38 mouse cellular contexts compared by ENCODE assay signal in the genomic region with DNA sequence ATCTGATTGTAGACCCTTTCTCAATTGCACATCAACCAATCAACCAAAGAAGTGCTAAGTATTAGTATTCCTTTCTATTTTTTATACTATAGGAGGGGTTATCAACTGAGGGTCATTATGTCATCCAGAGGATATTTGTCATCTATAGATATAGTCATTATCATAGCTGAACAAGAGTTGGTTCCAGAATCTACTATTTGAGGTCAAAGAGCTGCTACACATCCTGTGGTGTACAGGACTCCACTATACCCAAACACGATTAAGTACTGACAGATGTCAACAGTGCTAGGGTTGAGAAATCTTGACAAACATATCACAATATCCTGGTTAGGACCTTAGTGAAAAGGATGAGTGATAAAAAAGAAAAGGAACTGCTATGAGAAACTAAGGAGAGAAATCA. TPM values are rescaled to one million over a fixed set of nuclear protein-coding genes. Genes with fewer than 3 reads are reported as not detected.
"Had no signal": no experiment of that assay in that cellular context is flagged by ENCODE, and none has a peak within 500 bp of the region (broad histone marks: within the 10 kb centered on the region; RNA-seq: fewer than 3 reads in every experiment).

No protein-coding gene starts in this region.

- ATAC-seq: forebrain, embryonic 13.5 days; forebrain, embryonic 14.5 days; forebrain, embryonic 15.5 days; forebrain, embryonic 16.5 days; forebrain, postnatal 0 days had no signal

- DNase-seq: cerebellum, postnatal 10 days; cerebellum, postnatal 14 days; cerebellum, postnatal 25 days; cerebellum, postnatal 36 days; embryo, embryonic 11 days; forebrain, postnatal 0 days; gastrocnemius, adult 2 months; gastrocnemius, postnatal 10 days; gastrocnemius, postnatal 14 days; gastrocnemius, postnatal 25 days; gastrocnemius, postnatal 36 days; heart, adult 11 months; heart, adult 18-20 months; heart, adult 2 months had no signal

RNA-seq across cellular contexts. Expression of gene Fpr3, which starts 29.7 kb away (rescaled TPM):
- total RNA-seq: common myeloid progenitor, adult 5-6 weeks; forebrain, postnatal 0 days; gastrocnemius, adult 18-20 months; gastrocnemius, adult 2 months; gastrocnemius, adult 8-10 months; gastrocnemius, postnatal 10 days; gastrocnemius, postnatal 14 days; gastrocnemius, postnatal 25 days; gastrocnemius, postnatal 36 days; gastrocnemius, postnatal 4 days; granulocyte monocyte progenitor cell, adult 5-6 weeks; heart, adult 18-20 months; heart, adult 2 months; heart, adult 8-10 months had no signal
- polyA plus RNA-seq: cortical plate, adult 2 months; embryonic facial prominence, embryonic 10.5 days; embryonic facial prominence, embryonic 11.5 days; embryonic facial prominence, embryonic 12.5 days; embryonic facial prominence, embryonic 13.5 days; embryonic facial prominence, embryonic 14.5 days; embryonic facial prominence, embryonic 15.5 days; erythroblast, embryonic 14.5 days; forebrain, embryonic 10.5 days; forebrain, embryonic 11.5 days; forebrain, embryonic 12.5 days; forebrain, embryonic 13.5 days; forebrain, embryonic 14.5 days; forebrain, embryonic 15.5 days; forebrain, embryonic 16.5 days; forebrain, postnatal 0 days; frontal cortex, adult 2 months; gonadal fat pad, adult 2 months; heart, adult 2 months; heart, embryonic 10.5 days had no signal

RNA-seq across cellular contexts. Expression of gene Fpr2, which starts 29.8 kb away (rescaled TPM):
- total RNA-seq: forebrain, postnatal 0 days; gastrocnemius, adult 18-20 months; gastrocnemius, adult 2 months; gastrocnemius, adult 8-10 months; gastrocnemius, postnatal 14 days; gastrocnemius, postnatal 25 days; gastrocnemius, postnatal 36 days; heart, adult 18-20 months had no signal
- polyA plus RNA-seq: embryonic facial prominence, embryonic 10.5 days; embryonic facial prominence, embryonic 11.5 days; embryonic facial prominence, embryonic 12.5 days; embryonic facial prominence, embryonic 13.5 days; erythroblast, embryonic 14.5 days; forebrain, embryonic 10.5 days; forebrain, embryonic 11.5 days; forebrain, embryonic 12.5 days; forebrain, embryonic 13.5 days; forebrain, embryonic 14.5 days; forebrain, embryonic 15.5 days; forebrain, embryonic 16.5 days; heart, embryonic 10.5 days had no signal

RNA-seq across cellular contexts. Expression of gene Fpr1, which starts 33.6 kb away (rescaled TPM):
- total RNA-seq: forebrain, postnatal 0 days; gastrocnemius, adult 18-20 months; gastrocnemius, adult 2 months; gastrocnemius, adult 8-10 months; gastrocnemius, postnatal 14 days; gastrocnemius, postnatal 25 days; gastrocnemius, postnatal 36 days; heart, adult 18-20 months; heart, adult 2 months; heart, adult 8-10 months had no signal
- polyA plus RNA-seq: cortical plate, adult 2 months; embryonic facial prominence, embryonic 10.5 days; embryonic facial prominence, embryonic 13.5 days; erythroblast, embryonic 14.5 days; forebrain, embryonic 10.5 days; forebrain, embryonic 11.5 days; forebrain, embryonic 12.5 days; forebrain, embryonic 13.5 days; forebrain, embryonic 14.5 days; forebrain, embryonic 15.5 days; forebrain, embryonic 16.5 days; frontal cortex, adult 2 months had no signal
